Mouse (Mus musculus) MEL (cell line): Measurements from ENCODE around the gene Nelfe.
"Not testable (repeated sequence)": the region's sequence is repeated elsewhere in the genome, so short reads cannot be mapped to it uniquely, and the experiment has no call there.

Source experiments
- CHD2 ChIP-seq: IDR thresholded peaks from 2 replicates; pipeline ENCODE4 v1.6.1; 2011; ENCODE audit warnings: low read length, improper control_type of control experiment
- CTCF ChIP-seq, 3 experiments: IDR thresholded peaks in 2 of 3; conservative IDR thresholded peaks in 1 of 3; 2 replicates each; pipeline ENCODE4 v1.5.1; 2011 to 2012; ENCODE audit warnings: low read length in 3 of 3, low read depth in 2 of 3, mild to moderate bottlenecking in 2 of 3, improper control_type of control experiment in 1 of 3, inconsistent platforms in 1 of 3, mixed read lengths in 1 of 3, moderate library complexity in 1 of 3; ENCODE audit not compliant: control insufficient read depth in 1 of 3, insufficient read depth in 1 of 3, poor library complexity in 1 of 3, severe bottlenecking in 1 of 3
- ELF1 ChIP-seq: IDR thresholded peaks from 2 replicates; pipeline ENCODE4 v1.6.1; 2014; ENCODE audit warnings: low read depth, mild to moderate bottlenecking, inconsistent platforms, low read length, improper control_type of control experiment, moderate library complexity
- ETS1 ChIP-seq: IDR thresholded peaks from 2 replicates; pipeline ENCODE4 v1.6.1; 2012; ENCODE audit warnings: low read depth, mild to moderate bottlenecking, inconsistent platforms, low read length, improper control_type of control experiment, moderate library complexity
- GATA1 ChIP-seq: IDR thresholded peaks from 2 replicates; pipeline ENCODE4 v1.6.1; 2011; ENCODE audit warnings: low read depth, low read length, improper control_type of control experiment
- NRF1 ChIP-seq: IDR thresholded peaks from 2 replicates; pipeline ENCODE4 v1.6.1; 2014; ENCODE audit warnings: low read depth, mild to moderate bottlenecking, inconsistent platforms, low read length, improper control_type of control experiment, moderate library complexity; ENCODE audit not compliant: poor library complexity, insufficient read depth, severe bottlenecking
- POLR2A ChIP-seq, 2 experiments: IDR thresholded peaks; 2 replicates each; pipeline ENCODE4 v1.6.1; 2011 to 2012; ENCODE audit warnings: low read length in 2 of 2, mild to moderate bottlenecking in 2 of 2, control low read depth in 1 of 2, improper control_type of control experiment in 1 of 2, low read depth in 1 of 2, moderate library complexity in 1 of 2; ENCODE audit not compliant: control insufficient read depth in 1 of 2, insufficient read depth in 1 of 2, poor library complexity in 1 of 2
- POLR2AphosphoS5 ChIP-seq: IDR thresholded peaks from 2 replicates; pipeline ENCODE4 v1.6.1; 2012; ENCODE audit warnings: low read depth, borderline replicate concordance, mild to moderate bottlenecking, inconsistent platforms, low read length, moderate library complexity, mixed read lengths
- SIN3A ChIP-seq: IDR thresholded peaks from 2 replicates; pipeline ENCODE4 v1.6.1; 2012; ENCODE audit warnings: low read length, improper control_type of control experiment, inconsistent platforms
- TAL1 ChIP-seq: IDR thresholded peaks from 2 replicates; pipeline ENCODE4 v1.6.1; 2012; ENCODE audit warnings: mild to moderate bottlenecking, inconsistent platforms, low read length, moderate library complexity, mixed read lengths
- USF1 ChIP-seq: IDR thresholded peaks from 2 replicates; pipeline ENCODE4 v1.6.1; 2014; ENCODE audit warnings: low read depth, mild to moderate bottlenecking, inconsistent platforms, low read length, improper control_type of control experiment, moderate library complexity
- ZKSCAN1 ChIP-seq: IDR thresholded peaks from 2 replicates; pipeline ENCODE4 v1.6.1; 2012; ENCODE audit warnings: low read depth, mild to moderate bottlenecking, inconsistent platforms, low read length, improper control_type of control experiment, moderate library complexity
- ZMIZ1 ChIP-seq: IDR thresholded peaks from 2 replicates; pipeline ENCODE4 v1.6.1; 2012; ENCODE audit warnings: low read depth, mild to moderate bottlenecking, inconsistent platforms, low read length, improper control_type of control experiment, moderate library complexity
- ZNF384 ChIP-seq: IDR thresholded peaks from 2 replicates; pipeline ENCODE4 v1.6.1; 2012; ENCODE audit warnings: low read depth, mild to moderate bottlenecking, inconsistent platforms, low read length, improper control_type of control experiment

DNA sequence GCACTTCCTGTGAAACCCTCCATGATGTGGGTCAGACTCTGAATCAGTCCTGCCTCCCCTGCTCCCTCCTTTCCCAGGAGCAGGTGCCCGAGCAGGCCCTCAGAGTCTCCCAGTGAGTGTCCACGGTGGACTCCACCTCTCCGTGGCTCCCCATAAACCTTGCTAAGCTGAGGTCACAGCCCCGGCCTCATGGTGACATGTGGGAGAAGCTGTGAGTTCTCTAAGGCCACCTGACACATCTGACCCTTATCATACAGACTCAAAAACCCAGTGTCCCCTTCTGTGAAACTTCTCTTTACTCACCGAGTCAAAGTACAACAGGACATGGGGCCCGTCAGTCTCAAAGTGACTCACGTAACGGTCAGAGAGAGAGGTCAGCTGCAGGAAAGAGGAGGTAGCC is 39.4 kb upstream of the Nelfe start:
- TF ChIP-seq CTCF (IDR thresholded peaks at IDR 0.05 in 2 of 3, conservative IDR thresholded peaks at IDR 0.05 in 1 of 3; ENCODE audit: control insufficient read depth in 1 of 3, insufficient read depth in 1 of 3, low read depth in 2 of 3, low read length in 3 of 3, poor library complexity in 1 of 3, severe bottlenecking in 1 of 3); SIN3A; POLR2AphosphoS5; ETS1; CHD2; GATA1; ZKSCAN1; POLR2A (IDR thresholded peaks at IDR 0.05; ENCODE audit: control insufficient read depth in 1 of 2, insufficient read depth in 1 of 2, low read depth in 1 of 2, low read length in 2 of 2, poor library complexity in 1 of 2); NRF1; ELF1; ZNF384; USF1; ZMIZ1; TAL1: not testable (repeated sequence)
